Mouse (Mus musculus) C2C12 (cell line): Measurements from ENCODE around the gene Gm20683. TPM values are rescaled to one million over a fixed set of nuclear protein-coding genes. Genes with fewer than 3 reads are reported as not detected.

Source experiments
- H3K27me3 ChIP-seq: one replicate; pipeline ENCODE4 v1.6.1; 2011; ENCODE audit not compliant: control insufficient read depth, insufficient read depth, insufficient read length
- H3K36me3 ChIP-seq: one replicate; pipeline ENCODE4 v1.6.1; 2011; ENCODE audit not compliant: control insufficient read depth, insufficient read depth
- H3K4me3 ChIP-seq: one replicate; pipeline ENCODE4 v1.5.1; 2011; ENCODE audit warnings: mild to moderate bottlenecking, control low read depth; ENCODE audit not compliant: poor library complexity, insufficient read depth, severe bottlenecking
- H3K79me2 ChIP-seq: one replicate; pipeline ENCODE4 v1.6.1; 2011; ENCODE audit not compliant: control insufficient read depth, insufficient read depth
- H3K79me3 ChIP-seq: one replicate; pipeline ENCODE4 v1.6.1; 2011; ENCODE audit warnings: low read depth, control low read depth
- H3ac ChIP-seq: one replicate; pipeline ENCODE3; 2011; ENCODE audit warnings: low read depth; ENCODE audit not compliant: control insufficient read depth, insufficient read length
- CEBPB ChIP-seq: IDR thresholded peaks from one replicate; pipeline ENCODE4 v1.6.1; 2011; ENCODE audit warnings: low read depth, mild to moderate bottlenecking, control low read depth, moderate library complexity
- CTCF ChIP-seq: IDR thresholded peaks from one replicate; pipeline ENCODE4 v1.5.1; 2011; ENCODE audit not compliant: control insufficient read depth, insufficient read depth, insufficient read length
- FOSL1 ChIP-seq: IDR thresholded peaks from one replicate; pipeline ENCODE4 v1.8.0; 2011; ENCODE audit warnings: mild to moderate bottlenecking, low read length; ENCODE audit not compliant: poor library complexity, insufficient read depth, severe bottlenecking
- MAX ChIP-seq: IDR thresholded peaks from one replicate; pipeline ENCODE4 v1.6.1; 2011; ENCODE audit warnings: mild to moderate bottlenecking, control low read depth
- MYOD1 ChIP-seq: IDR thresholded peaks from one replicate; pipeline ENCODE4 v1.6.1; 2011; ENCODE audit warnings: low read depth; ENCODE audit not compliant: control insufficient read depth, insufficient read length
- MYOG ChIP-seq: IDR thresholded peaks from one replicate; pipeline ENCODE4 v1.6.1; 2011; ENCODE audit not compliant: control insufficient read depth, insufficient read length; ENCODE audit errors: extremely low read depth
- USF1 ChIP-seq: IDR thresholded peaks from one replicate; pipeline ENCODE4 v1.6.1; 2011; ENCODE audit warnings: low read depth, mild to moderate bottlenecking, control low read depth, moderate library complexity
- polyA plus RNA-seq: library from polyadenylated mRNA; unstranded; fragments of >200 nt; fragmentation: generic; extraction: Trizol; gene quantifications from one replicate; pipeline ENCODE4 v1.2.1, GENCODE M21; 2012; ENCODE audit warnings: missing spikeins

The Gm20683 gene
- polyA plus RNA-seq, 1 experiment = 0.89 TPM

DNA sequence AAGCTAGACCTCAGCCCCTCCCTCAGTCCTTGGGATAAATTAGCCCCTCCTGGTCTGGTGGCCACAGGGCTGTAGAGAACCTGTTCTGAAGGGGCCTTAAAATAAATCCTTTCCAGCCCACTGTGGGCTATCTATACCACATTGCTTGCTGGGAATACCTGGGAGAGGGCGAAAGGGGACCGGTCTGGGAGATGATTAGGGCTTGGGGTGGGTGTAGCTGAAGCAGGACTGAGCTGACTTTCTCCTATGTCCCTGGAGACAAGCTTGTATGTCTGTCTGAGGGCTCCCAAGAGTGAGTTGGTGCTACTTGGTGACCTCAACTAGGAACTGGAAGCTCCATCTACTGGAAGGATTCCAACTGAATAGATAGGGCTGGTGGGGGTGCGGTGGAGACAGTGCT lies 35.5 kb upstream of the Gm20683 start:
- TF ChIP-seq MYOD1 (no peak), USF1 (no peak), FOSL1 (no peak), CEBPB (no peak), MYOG (no peak), MAX (no peak), CTCF (no peak)
- Histone ChIP-seq H3K4me3 (no peak overlapping the region), H3K79me3 (no peaks in the 10 kb centered on the region), H3K79me2 (peaks cover 8% of the 10 kb centered on the region), H3ac (no peak overlapping the region), H3K27me3 (no peaks in the 10 kb centered on the region), H3K36me3 (peaks cover 10% of the 10 kb centered on the region)

DNA sequence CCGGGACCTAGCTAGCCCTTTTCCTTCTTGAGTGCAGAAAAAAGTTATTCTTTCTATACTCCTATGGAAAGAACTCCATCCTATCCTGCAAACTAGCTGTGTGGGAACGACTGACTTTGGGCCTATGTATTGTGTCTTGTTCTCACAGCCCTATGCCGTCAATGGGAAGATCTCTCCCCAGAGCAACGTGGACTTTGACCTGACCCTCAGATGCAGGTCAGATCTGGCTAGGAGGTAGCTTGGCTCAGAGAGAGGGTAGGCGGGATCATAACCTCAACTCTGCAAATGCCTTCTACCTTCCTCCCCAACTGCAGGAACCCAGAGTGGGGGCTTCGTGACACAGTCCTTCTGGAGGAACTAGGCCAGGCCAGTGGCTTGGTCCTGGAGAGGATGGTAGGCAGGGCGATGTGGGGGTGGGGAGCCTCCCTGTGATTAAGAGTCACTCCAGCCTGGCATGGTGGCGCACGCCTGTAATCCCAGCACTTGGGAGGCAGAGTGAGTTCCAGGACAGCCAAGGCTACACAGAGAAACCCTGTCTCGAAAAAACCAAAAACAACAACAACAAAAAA lies 34.9 kb upstream of the Gm20683 start:
- Histone ChIP-seq H3K27me3 (no peaks in the 10 kb centered on the region), H3K36me3 (peaks cover 7% of the 10 kb centered on the region), H3K4me3 (no peak overlapping the region), H3K79me2 (peaks cover 8% of the 10 kb centered on the region), H3K79me3 (no peaks in the 10 kb centered on the region), H3ac (peak overlapping the region; percentile 42)
- TF ChIP-seq FOSL1 = no peak
- no peak for TF ChIP-seq MAX
- no peak for TF ChIP-seq MYOG
- no peak for TF ChIP-seq MYOD1
- no peak for TF ChIP-seq USF1
- no peak for TF ChIP-seq CTCF
- no peak for TF ChIP-seq CEBPB

DNA sequence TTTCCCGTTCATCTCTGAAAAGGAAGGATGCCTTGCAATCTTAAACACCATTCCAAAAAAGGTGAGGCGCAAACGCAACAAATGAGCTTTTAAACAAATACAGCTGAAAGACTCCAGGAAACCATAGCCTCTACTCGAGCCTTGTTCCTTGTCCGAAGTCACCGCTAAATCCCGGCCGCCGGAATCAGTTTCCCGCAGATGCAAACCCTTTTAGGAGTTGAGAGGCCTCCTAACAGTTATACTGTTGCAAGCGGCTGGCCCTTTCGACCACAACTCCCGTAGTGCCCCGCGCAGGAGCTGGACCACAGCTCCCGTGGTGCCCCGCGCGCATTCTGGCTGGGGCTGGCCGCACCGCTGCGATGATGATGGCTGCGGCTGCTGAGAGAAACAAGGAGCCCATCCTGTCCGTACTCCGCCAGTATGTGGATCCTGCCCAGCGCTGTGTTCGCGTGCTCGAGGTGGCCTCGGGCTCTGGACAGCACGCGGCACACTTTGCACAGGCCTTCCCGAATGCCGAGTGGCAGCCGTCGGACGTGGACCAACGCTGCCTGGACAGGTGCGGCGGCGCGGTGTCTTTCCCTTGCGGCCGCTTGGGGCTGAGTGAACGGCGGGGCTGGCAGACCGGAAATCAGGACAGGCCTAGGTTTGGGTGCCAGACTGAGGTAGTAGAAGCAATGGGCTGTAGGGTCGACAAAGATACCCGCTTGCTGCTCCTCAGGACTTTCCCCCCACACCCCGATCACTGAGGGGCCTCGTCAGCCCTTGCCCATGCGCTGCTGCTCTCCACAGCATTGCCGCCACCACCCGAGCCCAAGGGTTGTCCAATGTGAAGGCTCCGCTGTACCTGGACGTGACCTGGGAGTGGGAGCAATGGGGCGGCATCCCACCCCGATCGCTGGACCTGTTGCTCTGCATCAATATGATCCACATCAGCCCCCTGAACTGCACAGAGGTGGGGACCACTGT lies 33.9 kb upstream of the Gm20683 start:
- Histone ChIP-seq H3K4me3 (peak overlapping the region; percentile 53), H3ac (peak overlapping the region; percentile 78), H3K27me3 (no peaks in the 10 kb centered on the region), H3K36me3 (peaks cover 4% of the 10 kb centered on the region), H3K79me2 (peaks cover 8% of the 10 kb centered on the region), H3K79me3 (no peaks in the 10 kb centered on the region)
- TF ChIP-seq FOSL1 (no peak), CEBPB (no peak), MYOD1 (peak; percentile 57), MAX (peak; percentile 7)

DNA sequence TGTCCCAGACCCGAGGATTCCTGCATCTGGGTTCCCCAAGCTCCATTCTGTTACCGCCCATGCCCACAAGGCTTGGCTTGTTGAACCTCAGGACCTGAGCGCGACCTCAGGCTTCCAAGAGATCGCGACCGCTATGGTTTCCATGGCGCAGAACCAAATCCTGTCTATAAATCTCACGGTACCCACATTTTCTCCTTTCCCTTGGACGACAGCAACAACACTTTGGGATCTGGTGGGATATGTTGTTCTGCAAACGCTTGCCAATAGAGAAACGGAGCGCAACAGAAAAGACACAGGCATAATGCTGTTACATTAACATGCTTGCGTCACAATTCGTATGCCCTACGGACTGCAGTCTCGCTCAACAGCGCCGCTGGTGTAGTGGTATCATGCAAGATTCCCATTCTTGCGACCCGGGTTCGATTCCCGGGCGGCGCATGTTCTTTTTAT lies 33.2 kb upstream of the Gm20683 start, which contains the start of gene Mettl26:
Gene Mettl26 (plus strand): TSS at position 354 of the 450 bp plus-strand sequence.
- H3K4me3 ChIP-seq = peak within 1 kb of the TSS; percentile 53
- TF ChIP-seq FOSL1 = no peak
- no peak for TF ChIP-seq MYOG
- TF ChIP-seq CTCF = no peak
- no peak for TF ChIP-seq USF1
- TF ChIP-seq MYOD1 = no peak
- TF ChIP-seq MAX = no peak
- TF ChIP-seq CEBPB = no peak
- H3K79me3 ChIP-seq = no peaks in the 10 kb centered on the region
- peaks cover 8% of the 10 kb centered on the region for H3K79me2 ChIP-seq
- H3K27me3 ChIP-seq = no peaks in the 10 kb centered on the region
- H3ac ChIP-seq = peak within 1 kb of the TSS; percentile 78
- H3K36me3 ChIP-seq = peaks cover 4% of the 10 kb centered on the region

DNA sequence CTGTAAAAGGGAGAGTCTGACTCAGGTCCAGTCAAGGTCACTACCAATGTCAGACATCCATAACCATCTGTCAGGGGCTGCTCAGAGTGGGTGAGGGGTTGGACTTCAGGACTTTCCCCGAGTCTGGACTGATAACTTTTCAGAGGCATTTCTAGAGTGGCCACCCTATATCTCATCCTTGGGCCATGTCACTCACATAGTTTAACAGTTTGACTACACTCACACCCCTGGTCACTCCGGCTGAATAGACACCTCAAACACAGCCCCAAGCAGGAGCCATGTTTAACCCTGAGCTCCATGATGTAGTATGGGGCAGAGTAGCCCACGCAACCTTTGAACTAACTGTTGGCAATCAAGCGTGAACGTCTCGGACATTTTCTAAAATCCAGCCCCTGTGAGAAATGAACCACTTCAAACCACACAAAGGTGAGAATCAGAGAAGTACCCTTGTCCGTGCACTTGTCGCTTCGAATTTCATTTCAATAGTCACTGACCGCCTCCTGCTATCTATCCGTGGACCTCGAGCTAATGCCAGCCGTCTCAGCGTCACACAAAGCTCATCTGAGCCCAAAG lies 32.7 kb upstream of the Gm20683 start:
- Histone ChIP-seq H3K27me3 (no peaks in the 10 kb centered on the region), H3K36me3 (peaks cover 4% of the 10 kb centered on the region), H3K79me3 (no peaks in the 10 kb centered on the region), H3K79me2 (peaks cover 8% of the 10 kb centered on the region), H3ac (peak overlapping the region; percentile 67), H3K4me3 (peak overlapping the region; percentile 53)
- TF ChIP-seq CTCF (no peak), USF1 (no peak), FOSL1 (no peak), CEBPB (no peak), MAX (no peak), MYOD1 (no peak), MYOG (no peak)
